Mouse (Mus musculus) liver, postnatal 0 days (tissue): ENCODE results near the gene Ms4a4d.

Source experiments
- CTCF ChIP-seq: sonication (generic); IDR thresholded peaks from 2 replicates; pipeline ENCODE4 v1.5.1; 2016; ENCODE audit warnings: antibody characterized with exemption, low read depth
- EP300 ChIP-seq: IDR thresholded peaks from 2 replicates; pipeline ENCODE4 v1.6.1; 2016; ENCODE audit warnings: antibody characterized with exemption, low read depth, mild to moderate bottlenecking

DNA sequence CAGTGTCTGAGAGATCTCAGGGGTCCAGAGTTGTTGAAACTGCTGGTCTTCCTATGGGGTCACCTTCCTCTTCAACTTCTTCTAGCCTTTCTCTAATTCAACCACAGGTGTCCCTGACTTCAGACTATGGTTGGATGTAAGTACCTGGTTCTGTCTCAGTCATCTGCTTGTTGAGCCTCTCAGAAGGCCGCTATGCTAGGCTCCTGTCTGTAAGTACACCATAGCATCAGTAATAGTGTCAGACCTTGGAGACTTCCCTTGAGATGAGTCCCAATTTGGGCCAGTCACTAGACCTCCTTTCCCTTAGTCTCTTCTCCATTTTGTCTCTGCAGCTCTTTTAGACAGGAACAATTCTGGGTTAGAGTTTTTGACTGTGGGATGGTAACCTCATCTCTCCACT is 43.9 kb upstream of the Ms4a4d start:
- TF ChIP-seq CTCF (no peak), EP300 (no peak)
